Mouse (Mus musculus) MEL (cell line): ENCODE data around the gene Bbs5.

Source experiments
- CHD1 ChIP-seq: IDR thresholded peaks from 2 replicates; pipeline ENCODE4 v1.6.1; 2012; ENCODE audit warnings: low read depth, mild to moderate bottlenecking, inconsistent platforms, low read length, improper control_type of control experiment
- EP300 ChIP-seq, 2 experiments: IDR thresholded peaks; 2 replicates each; pipeline ENCODE4 v1.6.1; 2011; ENCODE audit warnings: improper control_type of control experiment in 2 of 2, low read length in 2 of 2, low read depth in 1 of 2, mild to moderate bottlenecking in 1 of 2
- MAX ChIP-seq: IDR thresholded peaks from 2 replicates; pipeline ENCODE4 v1.6.1; 2011; ENCODE audit warnings: low read length, improper control_type of control experiment
- MAZ ChIP-seq: IDR thresholded peaks from 2 replicates; pipeline ENCODE4 v1.6.1; 2012; ENCODE audit warnings: low read depth, mild to moderate bottlenecking, inconsistent platforms, low read length, improper control_type of control experiment
- MYC ChIP-seq: IDR thresholded peaks from 2 replicates; pipeline ENCODE4 v1.6.1; 2011; ENCODE audit warnings: low read depth, mild to moderate bottlenecking, low read length, improper control_type of control experiment, moderate library complexity
- NELFE ChIP-seq: IDR thresholded peaks from 2 replicates; pipeline ENCODE4 v1.6.1; 2011; ENCODE audit warnings: low read depth, low read length, improper control_type of control experiment
- POLR2A ChIP-seq, 2 experiments: IDR thresholded peaks; 2 replicates each; pipeline ENCODE4 v1.6.1; 2011 to 2012; ENCODE audit warnings: low read length in 2 of 2, mild to moderate bottlenecking in 2 of 2, control low read depth in 1 of 2, improper control_type of control experiment in 1 of 2, low read depth in 1 of 2, moderate library complexity in 1 of 2; ENCODE audit not compliant: control insufficient read depth in 1 of 2, insufficient read depth in 1 of 2, poor library complexity in 1 of 2
- TCF12 ChIP-seq: IDR thresholded peaks from 2 replicates; pipeline ENCODE4 v1.6.1; 2014; ENCODE audit warnings: low read depth, mild to moderate bottlenecking, inconsistent platforms, low read length, improper control_type of control experiment, moderate library complexity
- ZC3H11A ChIP-seq: IDR thresholded peaks from 2 replicates; pipeline ENCODE4 v1.6.1; 2012; ENCODE audit warnings: low read depth, mild to moderate bottlenecking, inconsistent platforms, low read length, improper control_type of control experiment
- ZMIZ1 ChIP-seq: IDR thresholded peaks from 2 replicates; pipeline ENCODE4 v1.6.1; 2012; ENCODE audit warnings: low read depth, mild to moderate bottlenecking, inconsistent platforms, low read length, improper control_type of control experiment, moderate library complexity

DNA sequence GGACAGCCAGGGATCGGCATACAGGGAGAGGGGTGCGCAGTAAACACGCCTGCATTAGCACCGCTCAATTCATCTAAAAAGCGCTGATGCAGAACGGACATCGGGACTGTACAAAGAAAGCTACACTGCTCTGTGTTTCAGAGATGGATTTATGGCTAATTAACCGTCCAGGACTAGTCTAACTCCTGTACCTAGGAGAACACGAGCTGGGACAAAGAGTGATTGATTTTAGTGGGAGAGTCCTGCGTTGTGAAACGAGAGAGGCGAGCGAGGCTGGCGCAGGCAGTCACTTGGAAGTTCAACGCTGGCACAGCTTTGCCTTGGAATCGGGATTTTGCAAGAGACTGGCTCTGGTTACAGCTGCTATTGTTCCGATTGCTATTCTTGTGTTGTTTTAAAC, 17.8 kb upstream of the Bbs5 start:
- TF ChIP-seq CHD1 (no peak), POLR2A (IDR thresholded peaks at IDR 0.05; ENCODE audit: control insufficient read depth in 1 of 2, insufficient read depth in 1 of 2, low read depth in 1 of 2, low read length in 2 of 2, poor library complexity in 1 of 2) (no peak), NELFE (no peak), TCF12 (no peak), ZC3H11A (no peak), ZMIZ1 (no peak), MAX (no peak), EP300 (IDR thresholded peaks at IDR 0.05; ENCODE audit: low read depth in 1 of 2, low read length in 2 of 2) (no peak), MYC (no peak), MAZ (no peak)
